Mouse (Mus musculus) liver, embryonic 15.5 days (tissue): ENCODE results near the gene Dyrk1a. TPM values are rescaled to one million over a fixed set of nuclear protein-coding genes. Genes with fewer than 3 reads are reported as not detected.

Experiments
- ATAC-seq: fragments of 200-750 bp; cut with Nextera tagmentation; 2 replicates; pipeline ENCODE4 v1.8.0; 2017; ENCODE audit warnings: moderate number of reproducible peaks, mild to moderate bottlenecking, moderate library complexity; ENCODE audit not compliant: insufficient read depth
- H3K27ac ChIP-seq: fragments of 300-500 bp; sonication (generic); replicated peaks from 2 replicates; pipeline ENCODE4 v1.5.1; 2015; ENCODE audit warnings: mild to moderate bottlenecking, inconsistent platforms
- H3K27me3 ChIP-seq: fragments of 300-500 bp; sonication (generic); 2 replicates; pipeline ENCODE4 v1.6.1; 2015; ENCODE audit warnings: mild to moderate bottlenecking, inconsistent platforms
- H3K36me3 ChIP-seq: fragments of 300-500 bp; sonication (generic); replicated peaks from 2 replicates; pipeline ENCODE4 v1.6.1; 2015; ENCODE audit warnings: moderate library complexity, mild to moderate bottlenecking, inconsistent platforms
- H3K4me1 ChIP-seq: fragments of 300-500 bp; sonication (generic); replicated peaks from 2 replicates; pipeline ENCODE4 v1.6.1; 2015; ENCODE audit warnings: inconsistent platforms
- H3K4me2 ChIP-seq: fragments of 300-500 bp; sonication (generic); 2 replicates; pipeline ENCODE4 v1.6.1; 2015; ENCODE audit warnings: moderate library complexity, mild to moderate bottlenecking, inconsistent platforms
- H3K4me3 ChIP-seq: fragments of 300-500 bp; sonication (generic); replicated peaks from 2 replicates; pipeline ENCODE4 v1.5.1; 2015; ENCODE audit warnings: mild to moderate bottlenecking, inconsistent platforms
- H3K9ac ChIP-seq: fragments of 300-500 bp; sonication (generic); 2 replicates; pipeline ENCODE4 v1.6.1; 2015; ENCODE audit warnings: moderate library complexity, mild to moderate bottlenecking, inconsistent platforms
- H3K9me3 ChIP-seq: fragments of 300-500 bp; sonication (generic); replicated peaks from 2 replicates; pipeline ENCODE4 v1.6.1; 2016; ENCODE audit warnings: inconsistent platforms
- WGBS: fragments of 180-500 bp; shearing (Covaris S2); methylation state at CpG from one replicate; pipeline ENCODE4 v1.1.7; 2015; ENCODE audit warnings: mixed read lengths; ENCODE audit not compliant: insufficient replicate concordance; 5-methylcytosine and 5-hydroxymethylcytosine counted together
- polyA plus RNA-seq: library from polyadenylated mRNA; unstranded; fragments of >200 nt; fragmentation: Nextera tagmentation; extraction: Ambion mirVana; gene quantifications from 2 replicates; pipeline ENCODE4 v1.2.1, GENCODE M21; 2015

The Dyrk1a gene
- polyA plus RNA-seq, 1 experiment from 2014 or later, result 4.4 TPM

DNA sequence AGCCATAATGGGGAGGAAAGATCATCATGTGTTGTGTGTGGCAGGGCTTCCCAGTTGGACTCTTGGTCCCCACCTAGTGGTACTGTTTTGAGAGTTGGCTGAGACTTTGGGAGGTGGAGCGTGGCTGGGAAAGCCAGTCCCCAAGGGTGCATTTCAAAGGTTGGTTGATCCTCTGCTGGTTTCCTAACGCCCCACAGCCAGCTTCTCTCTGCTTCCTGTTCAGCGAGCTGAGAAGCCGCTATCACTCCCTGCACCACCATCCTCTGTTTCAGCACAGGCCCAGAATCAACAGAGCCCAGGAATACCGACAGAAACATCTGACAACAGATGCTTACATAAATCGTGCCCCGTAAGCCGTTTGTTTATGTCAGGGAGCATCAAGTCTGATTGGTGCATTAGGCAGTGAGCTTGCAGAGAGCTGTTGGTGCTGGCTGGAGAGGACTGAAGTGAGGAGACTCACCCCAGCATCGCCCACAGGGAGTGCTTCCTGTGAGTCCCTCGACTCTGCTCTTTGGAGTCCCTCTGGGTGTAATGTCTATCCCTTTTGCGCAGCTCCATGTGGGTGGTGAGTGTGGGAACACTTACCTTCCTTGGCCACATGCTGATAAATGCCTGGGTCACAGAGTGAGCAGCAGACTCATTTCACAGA lies 174.2 kb downstream of the Dyrk1a start:
- Histone ChIP-seq H3K4me3 (peak overlapping the region; percentile 11), H3K9me3 (no peaks in the 10 kb centered on the region), H3K36me3 (no peaks in the 10 kb centered on the region), H3K9ac (no peak overlapping the region), H3K27me3 (no peaks in the 10 kb centered on the region), H3K4me2 (peak overlapping the region; percentile 40), H3K4me1 (peaks cover 7% of the 10 kb centered on the region; the same call in 1 of the 2 replicates), H3K27ac (no peak overlapping the region)
- ATAC-seq, result no peak
- 2% methylated on average over 11 of the region's 11 CpGs for WGBS

DNA sequence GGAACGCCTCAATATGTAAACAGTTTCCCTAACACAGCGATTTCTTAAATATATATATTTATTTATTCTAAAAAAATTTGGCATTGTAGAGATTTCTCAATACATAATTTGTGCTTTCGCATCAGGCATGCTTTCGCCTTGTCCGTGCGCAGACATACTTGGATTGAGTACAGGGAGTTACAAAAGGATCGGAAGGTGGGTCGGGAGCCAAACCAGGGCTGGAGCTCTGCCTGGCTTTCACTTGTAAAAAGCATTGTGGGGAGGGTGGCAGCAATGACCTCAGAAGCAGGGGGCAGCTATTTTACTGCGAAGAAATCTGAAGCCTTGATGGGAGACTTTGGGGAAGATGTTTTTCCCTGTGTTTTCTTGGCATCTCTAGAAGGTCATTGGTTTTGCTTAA lies 175.2 kb downstream of the Dyrk1a start:
- no peaks in the 10 kb centered on the region for H3K27me3 ChIP-seq
- 73% methylated on average over 9 of the region's 9 CpGs for WGBS
- no peaks in the 10 kb centered on the region for H3K9me3 ChIP-seq
- ATAC-seq, result no peak
- no peaks in the 10 kb centered on the region for H3K36me3 ChIP-seq
- H3K4me3 ChIP-seq, result no peak overlapping the region
- H3K9ac ChIP-seq, result no peak overlapping the region
- peaks cover 7% of the 10 kb centered on the region; the same call in 1 of the 2 replicates for H3K4me1 ChIP-seq
- H3K27ac ChIP-seq, result no peak overlapping the region
- no peak overlapping the region for H3K4me2 ChIP-seq

Other genes starting within 250 kb of the Dyrk1a start
- 1.7 and 1.9 TPM in 2 replicates for gene Ripply3, start 241.6 kb upstream of the Dyrk1a start, polyA plus RNA-seq
- 21.2 and 21.8 TPM in 2 replicates for gene Ttc3, start 199.4 kb upstream of the Dyrk1a start, polyA plus RNA-seq
- 39.4 and 45.7 TPM in 2 replicates for gene Pigp, start 198.2 kb upstream of the Dyrk1a start, polyA plus RNA-seq
- gene Vps26c, start 43.2 kb upstream of the Dyrk1a start, polyA plus RNA-seq, result 19.2 and 20.6 TPM in 2 replicates